Mouse (Mus musculus): Measurements from ENCODE around the gene Polr3c. TPM values are rescaled to one million over a fixed set of nuclear protein-coding genes. Genes with fewer than 3 reads are reported as not detected.
"Not testable (repeated sequence)": the region's sequence is repeated elsewhere in the genome, so short reads cannot be mapped to it uniquely, and the experiment has no call there.

The Polr3c gene
- polyA plus RNA-seq (2017; shearing (Covaris generic)) = 10 to 100 TPM; 59.7 to 80.3 TPM

GRCm38 (mm10) chr3:96727343-96727827, at the start of gene Polr3c, which contains the start of gene Rnf115:
Gene Polr3c (minus strand): TSS chr3:96727628.
Gene Rnf115 (plus strand): TSS chr3:96727664.
- ATAC-seq = peak; percentile 81

- ATAC-seq = no peak
These were observed 49.7 kb upstream of the Polr3c start for GRCm38 (mm10) chr3:96777120-96777519.

GRCm38 (mm10) chr3:96772949-96773348, 45.5 kb upstream of the Polr3c start:
- ATAC-seq = no peak

GRCm38 (mm10) chr3:96769971-96770370, 42.5 kb upstream of the Polr3c start:
- no peak for ATAC-seq

- peak; percentile 78 for ATAC-seq
These were observed 37.1 kb upstream of the Polr3c start for GRCm38 (mm10) chr3:96764528-96764927.

- peak; percentile 37 for ATAC-seq
These were observed 32.3 kb upstream of the Polr3c start for GRCm38 (mm10) chr3:96759695-96760094.

GRCm38 (mm10) chr3:96757691-96758090, 30.3 kb upstream of the Polr3c start:
- ATAC-seq = no peak

GRCm38 (mm10) chr3:96755935-96756334, 28.5 kb upstream of the Polr3c start:
- ATAC-seq = no peak

- ATAC-seq = peak; percentile 91
These were observed 19.4 kb upstream of the Polr3c start for GRCm38 (mm10) chr3:96746829-96747228.

GRCm38 (mm10) chr3:96744348-96744747, 16.9 kb upstream of the Polr3c start:
- no peak for ATAC-seq

- ATAC-seq = not testable (repeated sequence)
These were observed 12.9 kb upstream of the Polr3c start for GRCm38 (mm10) chr3:96740279-96740678.

- no peak for ATAC-seq
These were observed 10.6 kb upstream of the Polr3c start for GRCm38 (mm10) chr3:96737995-96738394.

- no peak for ATAC-seq
These were observed 9.7 kb upstream of the Polr3c start for GRCm38 (mm10) chr3:96737013-96737740.

- ATAC-seq = no peak
These were observed 7.8 kb upstream of the Polr3c start for GRCm38 (mm10) chr3:96735200-96735599.

GRCm38 (mm10) chr3:96733984-96734383, 6.6 kb upstream of the Polr3c start:
- no peak for ATAC-seq

GRCm38 (mm10) chr3:96730785-96731184, 3.4 kb upstream of the Polr3c start:
- no peak for ATAC-seq

- ATAC-seq = peak; percentile 29
These were observed 2.0 kb upstream of the Polr3c start for GRCm38 (mm10) chr3:96729403-96729784.

- ATAC-seq = no peak
These were observed 1.4 kb upstream of the Polr3c start for GRCm38 (mm10) chr3:96728634-96729402.

- peak; percentile 46 for ATAC-seq
These were observed 603 bp upstream of the Polr3c start for GRCm38 (mm10) chr3:96727828-96728633.

- ATAC-seq = no peak
These were observed 8.3 kb downstream of the Polr3c start for GRCm38 (mm10) chr3:96719173-96719572.

- ATAC-seq = peak; percentile 43
These were observed 11.6 kb downstream of the Polr3c start for GRCm38 (mm10) chr3:96715854-96716253.

GRCm38 (mm10) chr3:96714286-96714685, 13.1 kb downstream of the Polr3c start:
- no peak for ATAC-seq

- ATAC-seq = no peak
These were observed 18.8 kb downstream of the Polr3c start for GRCm38 (mm10) chr3:96708684-96709064.

All from CD4-positive, CD25-positive, alpha-beta regulatory T cell, adult 4 months (primary cell).